Mouse (Mus musculus) olfactory bulb, adult 2 months (tissue): ENCODE results near the gene Pcf11.

Source experiments
- CTCF ChIP-seq: fragments of 200-500 bp; IDR thresholded peaks from 2 replicates; pipeline ENCODE4 v1.5.1; 2012; ENCODE audit warnings: low read depth, mild to moderate bottlenecking, low read length, moderate library complexity; ENCODE audit not compliant: insufficient read depth
- POLR2A ChIP-seq: fragments of 200-500 bp; IDR thresholded peaks from 2 replicates; pipeline ENCODE4 v1.6.1; 2012; ENCODE audit warnings: mild to moderate bottlenecking, low read depth, low read length, moderate library complexity; ENCODE audit not compliant: insufficient read depth

DNA sequence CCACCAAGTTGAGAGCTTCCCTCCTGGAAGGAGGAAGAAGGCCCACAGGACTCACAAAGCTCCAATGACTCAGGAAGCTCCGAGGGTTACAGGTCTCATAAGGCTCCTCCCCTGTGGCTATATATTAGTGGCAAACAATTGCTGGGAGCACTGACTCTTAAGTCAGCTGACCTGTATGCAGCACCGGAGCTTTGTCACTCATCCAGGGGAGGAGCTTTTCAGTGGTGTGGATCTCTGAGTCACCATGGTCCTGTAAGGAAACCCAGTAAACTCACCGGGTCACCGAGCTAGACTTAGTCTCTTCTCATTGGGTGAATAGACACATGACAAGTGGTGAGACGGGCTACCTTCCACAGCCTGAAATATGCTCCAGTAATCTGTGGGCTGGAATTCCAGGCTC lies 29.0 kb upstream of the Pcf11 start:
- TF ChIP-seq CTCF (no peak), POLR2A (no peak)
